Mouse (Mus musculus): ENCODE data around the gene Dpyd.

Gene Dpyd

DNA sequence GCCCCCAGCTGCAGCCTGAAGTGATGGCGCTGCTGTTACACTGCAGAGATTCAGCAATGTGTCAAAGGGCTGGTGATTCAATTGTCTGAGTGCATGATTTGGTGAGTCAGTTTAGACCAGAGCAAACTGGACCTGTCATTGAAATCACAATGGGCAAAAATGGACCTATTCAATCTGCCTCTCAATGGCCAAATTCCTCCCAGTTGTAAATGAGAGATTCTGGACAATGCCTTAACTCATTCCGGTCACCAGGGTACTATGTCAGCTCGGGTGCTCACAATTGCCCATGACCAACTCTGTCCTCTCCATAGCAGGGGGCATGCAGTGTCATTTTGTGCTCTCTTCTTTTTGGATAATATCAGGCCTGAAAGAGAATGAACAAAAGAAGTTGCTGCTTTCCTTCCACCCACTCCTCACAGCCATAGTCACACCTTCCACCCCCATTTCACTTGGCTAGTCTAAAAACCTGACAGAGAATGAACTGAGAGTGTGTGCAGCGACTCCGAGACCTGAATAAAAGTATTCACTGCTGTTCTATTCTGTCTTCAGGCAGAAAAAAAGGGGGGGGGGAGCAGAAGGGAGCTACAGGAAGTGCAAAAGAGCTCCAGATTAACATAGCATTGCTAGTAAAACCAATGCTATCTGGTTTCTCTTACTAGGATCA lies 533.4 kb downstream of the Dpyd start:
- DNase-seq (ENCODE audit: low spot score), result no peak

- no peak for DNase-seq (ENCODE audit: low spot score)
These were observed 564.1 kb downstream of the Dpyd start for GRCm38 (mm10) chr3:119126003-119126402.

DNA sequence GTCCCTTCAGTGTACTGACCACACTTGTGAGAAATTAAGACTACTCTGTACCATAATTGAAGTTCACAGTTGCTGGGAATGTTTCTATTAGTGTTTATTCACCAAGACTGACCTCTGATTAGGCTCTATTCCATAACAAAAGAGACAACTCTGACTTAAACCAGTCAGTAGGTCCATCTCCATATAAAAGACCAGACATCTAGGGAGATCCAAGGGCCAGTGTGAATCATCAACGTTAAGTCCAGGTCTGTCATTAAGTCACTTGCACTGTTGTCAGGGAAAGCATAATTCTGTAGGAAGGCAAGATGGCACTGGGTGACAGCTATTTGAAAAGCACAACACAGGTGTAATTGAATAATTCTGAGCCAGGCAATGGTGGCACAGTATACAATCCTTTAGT lies 566.1 kb downstream of the Dpyd start:
- DNase-seq (ENCODE audit: low spot score), result no peak

GRCm38 (mm10) chr3:119143034-119143433 lies 581.1 kb downstream of the Dpyd start:
- no peak for DNase-seq (ENCODE audit: low spot score)

GRCm38 (mm10) chr3:119144788-119145187 lies 582.9 kb downstream of the Dpyd start:
- no peak for DNase-seq (ENCODE audit: low spot score)

DNA sequence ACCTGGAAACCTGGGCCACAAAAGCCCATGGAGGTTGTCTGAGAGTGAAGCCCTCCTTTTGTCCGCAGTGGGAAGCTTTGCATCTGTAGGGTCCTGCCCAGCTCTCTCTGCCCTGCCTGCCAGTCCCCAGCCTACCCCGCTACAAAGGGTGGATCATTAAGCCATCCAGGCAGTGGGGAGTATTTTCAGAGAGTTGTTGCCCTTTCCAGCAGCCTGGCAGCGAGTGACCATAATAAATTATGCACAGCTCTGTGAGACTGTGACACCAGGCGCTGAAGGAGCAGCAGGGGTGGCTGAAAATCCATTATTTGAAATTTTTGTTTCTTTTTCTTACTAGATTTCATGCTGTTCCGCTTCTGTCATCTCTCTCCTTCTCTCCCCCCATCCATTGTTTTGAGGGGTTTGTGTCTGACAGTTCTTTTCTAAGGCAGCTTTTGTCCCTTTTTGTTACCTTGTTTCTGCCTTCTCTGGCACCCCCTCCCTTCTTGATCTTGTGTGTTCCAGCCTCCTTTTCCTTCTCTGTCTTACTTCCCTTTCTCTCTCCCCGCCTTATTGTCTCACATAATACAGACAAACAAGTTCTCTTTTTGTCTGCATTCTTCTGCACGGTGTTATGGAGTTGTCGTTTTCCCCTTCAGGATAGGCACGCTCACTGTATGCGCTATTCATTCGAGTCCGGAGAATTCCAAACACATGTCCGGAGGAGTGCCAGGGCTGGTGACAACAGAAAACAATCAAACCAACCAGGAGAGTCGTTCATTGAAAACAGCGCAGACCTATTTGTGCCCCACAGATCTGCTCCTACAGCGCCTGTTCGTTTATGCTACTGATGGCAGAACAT lies 592.9 kb downstream of the Dpyd start:
- DNase-seq (ENCODE audit: low spot score), result no peak

DNA sequence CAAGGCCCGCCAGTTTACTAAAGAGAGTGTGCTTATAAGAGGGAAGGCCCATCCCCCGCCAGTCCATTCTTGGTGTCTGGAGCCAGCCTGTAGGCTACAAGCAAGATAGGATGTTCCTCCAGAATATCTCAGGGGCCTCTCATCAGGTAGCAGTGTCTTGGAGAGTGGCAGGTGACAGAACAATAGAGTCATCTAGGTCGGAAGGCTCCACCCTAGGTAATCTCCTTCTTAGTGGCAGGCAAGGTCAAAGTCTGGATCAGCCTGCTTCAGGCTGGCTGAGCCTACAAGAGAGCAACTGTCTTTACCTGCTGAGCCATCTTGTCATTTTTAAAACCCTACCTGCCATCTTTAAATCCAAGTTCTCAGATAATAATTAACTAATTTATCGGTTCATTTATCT lies 596.7 kb downstream of the Dpyd start:
- no peak for DNase-seq (ENCODE audit: low spot score)

DNA sequence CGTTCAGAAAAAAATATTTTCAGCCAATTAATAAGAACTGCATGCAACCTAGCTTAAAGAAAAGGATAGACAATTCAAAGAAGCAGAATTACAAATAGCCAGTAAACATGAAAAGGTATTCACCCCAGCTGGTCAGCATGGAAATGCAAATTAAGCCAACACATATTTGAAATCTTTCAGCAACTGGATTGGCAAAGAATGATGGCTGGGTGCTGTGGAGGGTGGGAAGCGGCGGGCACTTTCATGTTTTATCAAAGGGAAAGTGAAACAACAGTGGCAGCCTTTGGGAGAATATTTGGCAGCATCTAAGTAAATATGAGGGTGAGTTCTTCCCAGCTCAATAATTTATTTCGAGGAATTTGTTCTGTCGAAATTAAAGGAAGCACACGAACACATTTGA lies 603.8 kb downstream of the Dpyd start:
- no peak for DNase-seq (ENCODE audit: low spot score)

DNA sequence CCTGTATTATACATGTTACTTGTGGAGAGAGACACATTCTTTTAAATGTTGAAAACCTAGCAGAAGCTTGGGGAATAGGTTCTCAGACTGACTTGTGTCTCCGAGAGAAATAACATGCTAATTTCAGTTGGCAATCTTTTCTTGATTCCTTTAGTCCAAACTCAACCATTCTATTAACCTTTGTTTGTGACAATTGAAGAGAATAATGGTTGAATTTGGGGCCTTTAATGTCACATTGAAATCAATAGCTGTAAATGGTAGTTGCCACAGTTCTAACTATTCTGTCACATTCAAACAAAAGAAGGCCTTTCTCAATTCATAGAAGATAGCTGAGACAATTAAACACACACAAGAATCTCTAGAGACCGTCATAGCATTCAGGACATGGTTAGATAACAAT lies 606.2 kb downstream of the Dpyd start:
- DNase-seq (ENCODE audit: low spot score), result no peak

GRCm38 (mm10) chr3:119168661-119169060 lies 606.7 kb downstream of the Dpyd start:
- DNase-seq (ENCODE audit: low spot score), result no peak

GRCm38 (mm10) chr3:119183261-119183660 lies 621.3 kb downstream of the Dpyd start:
- no peak for DNase-seq (ENCODE audit: low spot score)

- no peak for DNase-seq (ENCODE audit: low spot score)
These were observed 632.1 kb downstream of the Dpyd start for GRCm38 (mm10) chr3:119194071-119194470.

DNA sequence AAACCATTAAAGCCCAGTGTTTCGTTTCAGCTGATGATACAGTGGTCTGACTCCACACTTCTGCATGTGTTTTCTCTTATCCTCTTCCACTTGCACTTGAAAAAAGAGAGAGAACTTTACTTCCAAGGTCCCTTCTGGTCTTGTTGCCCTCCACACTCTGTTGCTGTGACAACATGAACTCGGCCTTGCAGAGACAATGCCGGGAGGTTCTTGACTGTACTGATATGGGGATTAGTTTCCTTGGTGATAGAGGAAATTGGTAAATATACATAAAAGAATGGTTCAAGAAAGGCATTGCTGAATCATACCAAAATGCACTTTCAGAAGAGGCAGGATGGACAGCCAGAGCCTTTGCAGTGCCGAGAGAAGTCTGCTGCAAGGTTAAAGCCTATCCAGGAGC lies 633.7 kb downstream of the Dpyd start:
- no peak for DNase-seq (ENCODE audit: low spot score)

DNA sequence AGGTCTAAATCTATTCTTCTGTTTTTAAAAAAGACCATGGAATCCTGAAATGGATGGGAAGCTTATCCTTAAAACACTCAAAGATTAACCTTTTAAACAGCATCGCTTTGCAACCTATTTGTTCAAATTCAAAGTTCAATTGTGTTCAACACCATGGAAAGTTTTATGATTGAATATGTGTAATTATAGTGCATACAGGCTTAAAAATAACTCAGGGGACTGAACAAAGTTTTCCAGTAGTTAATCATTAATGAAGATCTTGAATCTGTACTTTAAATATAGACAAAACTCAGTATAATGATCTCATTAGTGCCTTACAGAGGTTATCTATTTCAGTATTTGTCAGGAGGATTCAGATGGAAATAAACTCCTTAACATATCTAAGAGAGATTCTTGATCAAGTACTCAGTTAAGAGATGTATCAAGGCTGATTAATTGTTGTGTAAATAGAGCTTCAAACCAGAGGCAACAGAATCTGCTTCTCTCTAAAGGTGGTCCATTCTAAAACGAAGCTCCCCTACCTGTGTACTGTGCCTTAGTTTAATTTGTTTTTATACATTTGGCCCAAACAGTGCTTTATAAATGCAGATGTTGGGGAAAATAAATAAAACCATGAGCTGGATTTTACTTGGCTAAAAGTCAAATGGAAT lies 659.0 kb downstream of the Dpyd start:
- no peak for DNase-seq (ENCODE audit: low spot score)

- no peak for DNase-seq (ENCODE audit: low spot score)
These were observed 681.3 kb downstream of the Dpyd start for GRCm38 (mm10) chr3:119243181-119243580.

- no peak for DNase-seq (ENCODE audit: low spot score)
These were observed 694.6 kb downstream of the Dpyd start for GRCm38 (mm10) chr3:119256516-119256915.

DNA sequence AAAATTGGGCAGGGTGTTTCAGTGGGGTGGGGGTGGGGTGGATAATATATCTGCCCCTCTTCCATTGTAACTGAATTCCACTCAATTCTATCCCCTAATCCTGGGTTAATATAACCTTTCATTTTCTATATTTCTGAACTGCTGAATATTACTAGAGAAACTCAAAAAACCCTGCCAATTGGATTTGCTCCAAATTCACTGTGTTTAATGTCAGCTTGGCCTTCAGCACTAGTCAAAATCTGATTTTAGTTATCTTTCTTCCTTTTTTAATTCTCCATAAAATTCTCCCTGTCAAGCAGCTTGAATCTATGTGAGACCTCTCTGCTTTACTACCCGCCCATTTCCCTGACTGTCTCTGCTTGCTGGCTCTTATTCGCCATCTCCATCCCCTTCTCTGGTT lies 713.3 kb downstream of the Dpyd start:
- DNase-seq (ENCODE audit: low spot score), result no peak

- DNase-seq (ENCODE audit: low spot score), result no peak
These were observed 718.7 kb downstream of the Dpyd start for GRCm38 (mm10) chr3:119280671-119281070.

DNA sequence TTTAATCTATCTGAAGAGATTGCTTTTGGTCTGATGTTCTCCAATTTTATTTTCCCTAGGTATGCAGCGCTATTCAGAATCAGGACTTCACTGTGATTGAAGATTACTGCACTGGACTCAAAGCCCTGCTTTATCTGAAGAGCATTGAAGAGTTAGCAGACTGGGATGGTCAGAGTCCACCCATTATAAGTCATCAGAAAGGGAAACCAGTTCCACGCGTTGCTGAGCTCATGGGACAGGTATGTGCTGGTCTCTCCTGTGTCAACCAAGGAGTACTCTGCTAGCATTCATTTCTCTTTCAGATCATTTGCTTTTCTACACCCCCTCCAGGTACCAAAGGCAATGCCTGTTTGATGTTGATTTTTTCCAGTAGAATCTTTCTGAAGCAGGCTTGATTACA lies 752.8 kb downstream of the Dpyd start:
- peak; percentile 26 for DNase-seq (ENCODE audit: low spot score)

- no peak for DNase-seq (ENCODE audit: low spot score)
These were observed 767.1 kb downstream of the Dpyd start for GRCm38 (mm10) chr3:119329063-119329462.

DNA sequence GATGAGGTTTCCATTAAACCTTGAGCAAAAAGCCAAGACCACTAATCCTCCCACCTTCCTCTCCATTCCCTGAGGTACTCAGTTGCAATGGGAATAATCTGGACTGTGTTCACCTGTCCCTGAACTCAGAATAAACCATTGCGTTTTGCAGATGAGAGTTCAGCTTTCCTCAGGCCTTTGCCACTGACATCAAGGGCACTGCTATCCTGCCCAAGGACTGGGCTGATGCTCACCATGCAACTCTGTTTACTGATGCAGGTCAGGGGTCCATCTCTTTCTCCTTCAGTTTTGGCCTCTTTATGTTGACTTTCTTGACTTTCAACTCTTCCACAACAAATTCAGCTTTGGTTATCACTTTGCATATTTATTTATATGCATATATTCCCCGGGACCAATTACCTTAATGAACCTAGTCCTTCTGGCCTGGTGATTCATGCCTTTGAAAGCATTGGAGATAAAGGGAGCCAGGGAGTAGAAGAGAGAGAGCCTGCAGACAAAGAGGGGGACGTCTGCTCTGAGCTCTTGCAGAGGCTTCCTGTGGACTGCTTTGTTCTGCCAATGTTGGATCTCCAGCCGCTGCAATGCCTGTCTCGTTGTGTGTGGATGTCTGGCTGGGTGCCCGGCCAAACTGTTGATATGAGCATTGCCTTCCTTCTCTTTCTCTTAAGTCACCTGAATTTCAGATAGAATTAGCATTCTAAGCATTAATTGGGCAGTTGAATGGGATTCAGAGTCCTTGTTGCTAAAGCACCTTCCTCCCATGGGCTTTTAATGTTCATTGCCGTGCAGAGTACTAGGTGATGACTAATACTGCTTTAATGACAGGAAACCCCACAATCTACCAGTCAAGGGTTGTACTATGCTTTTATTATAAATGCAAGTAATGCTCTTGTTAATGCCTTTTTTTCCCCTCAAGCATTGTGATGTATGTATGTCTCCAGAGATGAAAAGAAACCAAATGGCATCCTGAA lies 771.7 kb downstream of the Dpyd start:
- no peak for DNase-seq (ENCODE audit: low spot score)
